Comparison of ENCODE assay signal across 8 mouse cellular contexts in genomic region chr3:88607758-88608138, GRCm38 (mm10). TPM values are rescaled to one million over a fixed set of nuclear protein-coding genes. Genes with fewer than 3 reads are reported as not detected.
A peak's percentile ranks its signal among the peaks of the same experiment; 100 is the strongest.
DNase-seq lines count a peak whose midpoint lies in the region; ATAC-seq and TF ChIP-seq lines count a peak whose summit lies in the region.

No protein-coding gene starts in this region.

- H3K4me2 ChIP-seq in heart, embryonic 11.5 days: peak overlapping the region; percentile 67
- H3K4me2 ChIP-seq in forebrain, embryonic 16.5 days (ENCODE audit: low read length): peak overlapping the region; percentile 51
- H3K4me2 ChIP-seq in liver, postnatal 0 days (ENCODE audit: low read depth, low read length): peak overlapping the region; percentile 49

- DNase-seq in heart, adult 8-10 months (ENCODE audit: low spot score): no peak
- DNase-seq in liver, postnatal 0 days: no peak
- no peak for DNase-seq in urinary bladder, postnatal 4 days (ENCODE audit: low spot score in 2 of 2)
- no peak for DNase-seq in adrenal gland, postnatal 10 days
- DNase-seq in kidney, adult 8-10 months: no peak

- ATAC-seq in heart, embryonic 11.5 days (replicated peaks; ENCODE audit: insufficient number of reproducible peaks, low FRiP score, low TSS enrichment): 0 out of 2 replicates have a peak, but pooled peaks have one; percentile 14
- peak; percentile 67 for ATAC-seq in forebrain, embryonic 16.5 days
- peak; percentile 9; the same call in 1 of the 2 replicates for ATAC-seq in liver, postnatal 0 days

- 17% methylated on average over 10 of the region's 10 CpGs for WGBS in heart, embryonic 11.5 days (ENCODE audit: insufficient replicate concordance)
- WGBS in forebrain, embryonic 16.5 days: 21% methylated on average over 10 of the region's 10 CpGs
- 28% methylated on average over 10 of the region's 10 CpGs for WGBS in liver, postnatal 0 days (ENCODE audit: insufficient replicate concordance)

- peaks cover 8% of the 10 kb centered on the region for H3K4me1 ChIP-seq in heart, embryonic 11.5 days (ENCODE audit: control insufficient read depth, insufficient read depth, low read length)
- peaks cover 3% of the 10 kb centered on the region for H3K4me1 ChIP-seq in ES-Bruce4 (ENCODE audit: control insufficient read depth, insufficient read depth, low read length)
- H3K4me1 ChIP-seq in forebrain, embryonic 16.5 days (replicated peaks; ENCODE audit: control insufficient read depth, insufficient read depth, low read length): peaks cover 7% of the 10 kb centered on the region
- H3K4me1 ChIP-seq in liver, postnatal 0 days (ENCODE audit: insufficient read depth): peaks cover 5% of the 10 kb centered on the region; the same call in 1 of the 2 replicates

- no peak for TF ChIP-seq CTCF in ES-Bruce4 (IDR thresholded peaks at IDR 0.05; ENCODE audit: low read depth, low read length)
- TF ChIP-seq CTCF in liver, postnatal 0 days (IDR thresholded peaks at IDR 0.05; ENCODE audit: low read depth): no peak

- H3K36me3 ChIP-seq in heart, embryonic 11.5 days (ENCODE audit: control insufficient read depth, insufficient read depth, low read length): no peaks in the 10 kb centered on the region
- H3K36me3 ChIP-seq in ES-Bruce4 (ENCODE audit: control insufficient read depth, insufficient read depth, low read length, poor library complexity, severe bottlenecking): no peaks in the 10 kb centered on the region
- no peaks in the 10 kb centered on the region for H3K36me3 ChIP-seq in forebrain, embryonic 16.5 days (ENCODE audit: control insufficient read depth, insufficient read depth)
- no peaks in the 10 kb centered on the region for H3K36me3 ChIP-seq in liver, postnatal 0 days (replicated peaks; ENCODE audit: insufficient read depth, low read length)

- H3K9ac ChIP-seq in heart, embryonic 11.5 days (ENCODE audit: low read depth, low read length): peak overlapping the region; percentile 61; the same call in 1 of the 2 replicates
- H3K9ac ChIP-seq in ES-Bruce4 (ENCODE audit: low read depth, poor library complexity, severe bottlenecking): peak overlapping the region; percentile 46
- peak overlapping the region; percentile 36; the same call in 1 of the 2 replicates for H3K9ac ChIP-seq in forebrain, embryonic 16.5 days (replicated peaks; ENCODE audit: low read depth, low read length)
- no peak overlapping the region for H3K9ac ChIP-seq in liver, postnatal 0 days (replicated peaks)

- TF ChIP-seq EP300 in ES-Bruce4 (IDR thresholded peaks at IDR 0.05; ENCODE audit: insufficient read depth, low read depth, low read length): no peak
- no peak for TF ChIP-seq EP300 in liver, postnatal 0 days (IDR thresholded peaks at IDR 0.05; ENCODE audit: low read depth)

- H3K27me3 ChIP-seq in heart, embryonic 11.5 days (ENCODE audit: control insufficient read depth, insufficient read depth, low read length): no peaks in the 10 kb centered on the region
- no peaks in the 10 kb centered on the region for H3K27me3 ChIP-seq in ES-Bruce4 (ENCODE audit: control insufficient read depth, insufficient read depth, low read length, poor library complexity, severe bottlenecking)
- no peaks in the 10 kb centered on the region for H3K27me3 ChIP-seq in forebrain, embryonic 16.5 days (replicated peaks; ENCODE audit: control insufficient read depth, insufficient read depth, low read length)
- H3K27me3 ChIP-seq in liver, postnatal 0 days (ENCODE audit: insufficient read depth, low read length): no peaks in the 10 kb centered on the region

- H3K4me3 ChIP-seq in heart, embryonic 11.5 days (ENCODE audit: low read depth, low read length): peak overlapping the region; percentile 24
- peak overlapping the region; percentile 69 for H3K4me3 ChIP-seq in ES-Bruce4 (ENCODE audit: low read depth, low read length)
- H3K4me3 ChIP-seq in forebrain, embryonic 16.5 days (replicated peaks; ENCODE audit: low read length): peak overlapping the region; percentile 21
- no peak overlapping the region for H3K4me3 ChIP-seq in liver, postnatal 0 days (ENCODE audit: low read depth, low read length)

- H3K9me3 ChIP-seq in heart, embryonic 11.5 days (replicated peaks; ENCODE audit: control insufficient read depth, low read length): no peaks in the 10 kb centered on the region
- H3K9me3 ChIP-seq in ES-Bruce4 (replicated peaks; ENCODE audit: control insufficient read depth, insufficient read depth, low read length, poor library complexity, severe bottlenecking): no peaks in the 10 kb centered on the region
- no peaks in the 10 kb centered on the region for H3K9me3 ChIP-seq in forebrain, embryonic 16.5 days (ENCODE audit: control insufficient read depth, low read length)
- H3K9me3 ChIP-seq in liver, postnatal 0 days (ENCODE audit: low read length): no peaks in the 10 kb centered on the region

- TF ChIP-seq POLR2A in ES-Bruce4 (IDR thresholded peaks at IDR 0.05; ENCODE audit: insufficient read depth, low read length): no peak

- no peak overlapping the region for H3K27ac ChIP-seq in heart, embryonic 11.5 days (ENCODE audit: low read depth, low read length)
- H3K27ac ChIP-seq in ES-Bruce4 (ENCODE audit: insufficient read depth, low read length): no peak overlapping the region
- H3K27ac ChIP-seq in forebrain, embryonic 16.5 days (ENCODE audit: low read length): no peak overlapping the region
- no peak overlapping the region; the same call in 1 of the 2 replicates for H3K27ac ChIP-seq in liver, postnatal 0 days (ENCODE audit: low read depth)

RNA-seq across cellular contexts. Expression of gene Arhgef2, which starts 2.0 kb away (rescaled TPM):
- 91.4 and 102 TPM in 2 replicates for polyA plus RNA-seq in heart, embryonic 11.5 days (2014; fragmentation: Nextera tagmentation; extraction: Ambion mirVana)
- total RNA-seq in heart, adult 8-10 months (2022): 10 to 100 TPM; 38.8 to 45.9 (median 41.4) TPM
- polyA plus RNA-seq in ES-Bruce4 (2011; ENCODE audit: insufficient read depth, insufficient read length, low read depth, missing spikeins): 71.2 and 74.9 TPM in 2 replicates
- 166 and 210 TPM in 2 replicates for polyA plus RNA-seq in forebrain, embryonic 16.5 days (2015; fragmentation: Nextera tagmentation; extraction: Ambion mirVana)
- 13.7 and 13.8 TPM in 2 replicates for polyA plus RNA-seq in liver, postnatal 0 days (2015; fragmentation: Nextera tagmentation; extraction: Ambion mirVana)
- 10 to 100 TPM; 51.4 to 71.5 TPM for total RNA-seq in adrenal gland, postnatal 10 days (2021)

RNA-seq across cellular contexts. Expression of gene Ssr2, which starts 32.1 kb away (rescaled TPM):
- polyA plus RNA-seq in heart, embryonic 11.5 days (2014; fragmentation: Nextera tagmentation; extraction: Ambion mirVana): 206 and 229 TPM in 2 replicates
- 10 to 100 TPM; 60.4 to 67.0 (median 64.4) TPM for total RNA-seq in heart, adult 8-10 months (2022)
- polyA plus RNA-seq in ES-Bruce4 (2011; ENCODE audit: insufficient read depth, insufficient read length, low read depth, missing spikeins): 348 and 382 TPM in 2 replicates
- polyA plus RNA-seq in forebrain, embryonic 16.5 days (2015; fragmentation: Nextera tagmentation; extraction: Ambion mirVana): 132 and 140 TPM in 2 replicates
- polyA plus RNA-seq in liver, postnatal 0 days (2015; fragmentation: Nextera tagmentation; extraction: Ambion mirVana): 141 and 155 TPM in 2 replicates
- 100 to 1,000 TPM; 221 to 247 TPM for total RNA-seq in adrenal gland, postnatal 10 days (2021)

RNA-seq across cellular contexts. Expression of gene Rxfp4, which starts 45.2 kb away (rescaled TPM):
- polyA plus RNA-seq in heart, embryonic 11.5 days (2014; fragmentation: Nextera tagmentation; extraction: Ambion mirVana): not detected in 2 replicates
- total RNA-seq in heart, adult 8-10 months (2022): under 1 TPM in 1 of 4 experiments, not detected in 3; 0.23 TPM
- polyA plus RNA-seq in ES-Bruce4 (2011; ENCODE audit: insufficient read depth, insufficient read length, low read depth, missing spikeins): not detected in 2 replicates
- not detected in 2 replicates for polyA plus RNA-seq in forebrain, embryonic 16.5 days (2015; fragmentation: Nextera tagmentation; extraction: Ambion mirVana)
- not detected in 2 replicates for polyA plus RNA-seq in liver, postnatal 0 days (2015; fragmentation: Nextera tagmentation; extraction: Ambion mirVana)
- not detected for total RNA-seq in adrenal gland, postnatal 10 days (2021)

RNA-seq across cellular contexts. Expression of gene Ubqln4, which starts 54.2 kb away (rescaled TPM):
- polyA plus RNA-seq in heart, embryonic 11.5 days (2014; fragmentation: Nextera tagmentation; extraction: Ambion mirVana): 48.8 and 49.5 TPM in 2 replicates
- total RNA-seq in heart, adult 8-10 months (2022): 10 to 100 TPM; 68.8 to 90.5 (median 77.6) TPM
- polyA plus RNA-seq in ES-Bruce4 (2011; ENCODE audit: insufficient read depth, insufficient read length, low read depth, missing spikeins): 118 and 133 TPM in 2 replicates
- polyA plus RNA-seq in forebrain, embryonic 16.5 days (2015; fragmentation: Nextera tagmentation; extraction: Ambion mirVana): 43.5 and 46.0 TPM in 2 replicates
- 12.5 and 13.5 TPM in 2 replicates for polyA plus RNA-seq in liver, postnatal 0 days (2015; fragmentation: Nextera tagmentation; extraction: Ambion mirVana)
- total RNA-seq in adrenal gland, postnatal 10 days (2021): 10 to 100 TPM; 63.9 to 73.1 TPM

RNA-seq across cellular contexts. Expression of gene Lamtor2, which starts 54.9 kb away (rescaled TPM):
- polyA plus RNA-seq in heart, embryonic 11.5 days (2014; fragmentation: Nextera tagmentation; extraction: Ambion mirVana): 86.9 and 110 TPM in 2 replicates
- total RNA-seq in heart, adult 8-10 months (2022): 100 to 1,000 TPM; 104 to 116 (median 107) TPM
- polyA plus RNA-seq in ES-Bruce4 (2011; ENCODE audit: insufficient read depth, insufficient read length, low read depth, missing spikeins): 138 and 151 TPM in 2 replicates
- 149 and 193 TPM in 2 replicates for polyA plus RNA-seq in forebrain, embryonic 16.5 days (2015; fragmentation: Nextera tagmentation; extraction: Ambion mirVana)
- polyA plus RNA-seq in liver, postnatal 0 days (2015; fragmentation: Nextera tagmentation; extraction: Ambion mirVana): 104 and 106 TPM in 2 replicates
- 100 to 1,000 TPM; 131 to 132 TPM for total RNA-seq in adrenal gland, postnatal 10 days (2021)

Comparison
In these comparisons a context has a peak if more than half of its experiments do, and no peak if none do; other contexts are left out.
1. ATAC-seq: peak in every context shown above with its lines; median percentile 67 in forebrain, embryonic 16.5 days; 14 in heart, embryonic 11.5 days; 9 in liver, postnatal 0 days.